Mouse (Mus musculus) liver, postnatal 0 days (tissue): Measurements from ENCODE around the gene Dag1.

Experiments
- CTCF ChIP-seq: sonication (generic); IDR thresholded peaks from 2 replicates; pipeline ENCODE4 v1.5.1; 2016; ENCODE audit warnings: antibody characterized with exemption, low read depth
- EP300 ChIP-seq: IDR thresholded peaks from 2 replicates; pipeline ENCODE4 v1.6.1; 2016; ENCODE audit warnings: antibody characterized with exemption, low read depth, mild to moderate bottlenecking

DNA sequence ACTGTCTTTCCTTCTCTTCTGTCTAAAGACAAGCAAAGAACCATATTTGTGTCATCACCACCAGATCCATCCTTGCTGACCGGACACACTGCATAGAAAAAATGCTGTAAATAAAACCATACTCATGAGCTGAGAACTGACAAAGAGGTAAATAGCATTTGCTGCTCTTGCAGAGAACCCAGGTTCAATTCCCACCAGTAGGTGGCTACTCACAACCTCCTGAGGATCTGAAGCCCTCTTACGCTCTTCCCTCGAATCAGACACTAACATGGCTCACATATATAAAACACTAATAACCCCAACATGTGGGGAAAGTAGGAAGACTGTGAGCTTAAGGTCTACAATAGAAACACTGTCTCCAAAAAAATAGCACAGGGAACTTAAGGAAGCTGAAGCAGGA lies 18.8 kb downstream of the Dag1 start:
- TF ChIP-seq CTCF (peak; percentile 60), EP300 (no peak)
